Mouse (Mus musculus): ENCODE data around the gene Pik3cb. TPM values are rescaled to one million over a fixed set of nuclear protein-coding genes. Genes with fewer than 3 reads are reported as not detected.

The Pik3cb gene
- total RNA-seq, 2 experiments from 2014 or later, result 22.5 to 23.2 TPM

DNA sequence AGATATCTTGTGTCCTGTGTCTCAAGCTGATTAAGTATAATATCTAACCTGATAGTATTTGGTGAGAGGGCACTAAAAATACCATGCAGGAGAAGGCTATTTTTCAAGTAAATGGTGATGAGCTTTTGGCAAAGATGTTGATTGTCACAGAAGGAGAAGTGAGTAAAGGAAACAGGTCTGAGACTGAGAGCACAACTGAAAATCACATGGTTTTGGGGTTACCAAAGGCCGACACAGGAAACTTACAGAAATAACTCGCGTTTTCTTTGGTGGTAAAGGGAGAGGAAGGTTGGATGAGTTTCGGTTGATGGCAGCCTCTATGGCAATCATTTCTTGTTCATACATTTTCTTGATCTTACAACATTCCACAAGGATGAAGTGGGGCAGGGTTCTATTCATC, 50.5 kb downstream of the Pik3cb start:
- no peak for DNase-seq (ENCODE audit: low spot score in 2 of 2)

DNA sequence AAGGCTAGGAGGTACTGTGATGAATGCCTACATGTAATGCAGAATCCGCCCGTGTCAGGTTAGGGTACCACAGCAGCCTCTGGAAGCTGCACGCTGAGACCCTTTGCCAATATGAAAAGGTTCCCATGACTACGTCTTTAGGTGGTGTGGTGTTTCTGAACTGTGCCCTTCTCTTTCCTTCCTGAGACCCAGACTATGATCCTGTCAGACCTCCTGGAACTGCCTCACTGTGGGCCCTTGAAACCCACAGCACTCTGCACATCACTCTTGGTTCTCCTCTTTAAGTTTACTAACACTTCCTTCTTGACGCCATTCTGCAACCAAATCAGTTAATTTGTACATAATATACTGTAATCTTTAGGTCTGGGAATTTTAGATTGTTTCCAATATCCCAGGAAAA, 58.7 kb downstream of the Pik3cb start:
- DNase-seq (ENCODE audit: low spot score in 2 of 2), result no peak

DNA sequence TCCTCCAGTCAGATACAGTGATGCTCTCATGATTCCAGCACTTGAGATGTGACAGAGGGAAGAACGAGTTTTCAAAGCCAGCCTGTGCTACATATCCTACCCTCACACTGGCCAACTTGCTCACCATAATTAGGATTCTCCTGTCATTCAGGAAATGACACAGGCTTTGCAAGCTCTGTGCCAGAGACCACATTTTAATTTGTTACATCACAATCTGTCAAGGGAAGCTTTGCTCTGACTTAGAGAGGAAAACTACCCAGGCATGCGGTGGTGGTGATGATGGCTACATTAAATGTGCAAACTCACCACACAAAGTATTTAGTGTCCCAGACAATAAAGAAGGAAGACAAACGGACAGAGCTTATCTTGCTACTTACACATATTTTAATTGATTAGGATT, 59.1 kb downstream of the Pik3cb start:
- DNase-seq (ENCODE audit: low spot score in 2 of 2), result no peak

GRCm38 (mm10) chr9:99080657-99081056, 59.8 kb downstream of the Pik3cb start:
- no peak for DNase-seq (ENCODE audit: low spot score in 2 of 2)

DNA sequence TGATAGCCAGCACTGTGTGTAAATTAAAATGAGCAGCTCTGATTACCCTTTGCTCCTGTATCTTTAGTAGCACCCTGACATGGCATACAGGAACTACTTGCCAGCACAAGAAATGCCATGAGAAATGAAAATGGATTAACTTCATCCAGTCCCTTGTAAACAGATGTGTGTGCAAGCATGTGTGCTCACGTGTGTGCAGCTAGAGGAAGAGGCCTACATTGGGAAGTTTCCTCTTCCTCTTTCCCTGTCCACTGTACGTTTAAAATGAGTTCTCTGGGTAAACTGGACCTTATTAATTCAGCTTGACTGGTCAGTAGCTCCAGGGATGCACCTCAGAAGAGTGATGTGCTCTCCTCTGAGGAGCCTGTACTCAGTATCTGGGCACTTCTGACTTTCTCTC, 66.0 kb downstream of the Pik3cb start:
- no peak for DNase-seq (ENCODE audit: low spot score in 2 of 2)

DNA sequence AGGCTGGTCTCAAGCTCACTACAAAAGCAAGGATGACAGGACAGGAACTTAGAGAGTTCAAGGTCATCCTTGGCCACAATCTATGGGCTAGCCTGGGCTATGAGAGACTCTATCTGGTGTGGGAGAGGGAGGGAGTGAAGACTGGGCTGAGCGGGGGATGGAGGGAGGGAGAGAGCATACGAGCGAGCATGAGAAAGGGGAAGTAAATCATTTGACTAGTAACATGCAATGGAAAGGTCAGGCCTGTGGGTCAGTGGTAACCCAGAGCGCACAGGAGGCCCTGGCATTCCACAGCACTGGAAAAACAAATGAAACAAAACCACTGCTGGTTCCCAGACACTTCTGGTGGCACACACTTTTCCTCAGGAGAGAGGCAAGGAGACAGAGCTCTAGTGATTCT, 67.9 kb downstream of the Pik3cb start:
- DNase-seq (ENCODE audit: low spot score in 2 of 2), result no peak

DNA sequence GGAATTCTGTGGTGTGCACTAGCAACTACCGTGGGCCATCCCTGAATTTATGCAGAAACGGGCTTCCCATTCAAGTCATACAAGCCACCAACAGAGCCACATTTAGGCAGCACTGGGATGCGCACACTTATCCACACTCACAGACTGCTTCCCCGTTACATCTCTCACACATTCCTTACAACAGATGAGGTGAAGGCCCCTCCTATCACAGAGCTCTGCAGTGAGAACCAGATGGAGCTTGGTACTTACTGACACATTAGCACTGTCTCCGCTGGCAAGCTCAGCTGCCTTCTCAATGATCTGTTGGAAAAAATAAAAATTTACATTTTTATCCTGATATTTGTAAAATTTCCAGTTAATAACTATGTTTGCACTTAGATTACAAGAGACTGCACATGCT, 75.1 kb downstream of the Pik3cb start:
- DNase-seq (ENCODE audit: low spot score in 2 of 2), result no peak

GRCm38 (mm10) chr9:99064216-99064615, 76.2 kb downstream of the Pik3cb start:
- no peak for DNase-seq (ENCODE audit: low spot score in 2 of 2)

DNA sequence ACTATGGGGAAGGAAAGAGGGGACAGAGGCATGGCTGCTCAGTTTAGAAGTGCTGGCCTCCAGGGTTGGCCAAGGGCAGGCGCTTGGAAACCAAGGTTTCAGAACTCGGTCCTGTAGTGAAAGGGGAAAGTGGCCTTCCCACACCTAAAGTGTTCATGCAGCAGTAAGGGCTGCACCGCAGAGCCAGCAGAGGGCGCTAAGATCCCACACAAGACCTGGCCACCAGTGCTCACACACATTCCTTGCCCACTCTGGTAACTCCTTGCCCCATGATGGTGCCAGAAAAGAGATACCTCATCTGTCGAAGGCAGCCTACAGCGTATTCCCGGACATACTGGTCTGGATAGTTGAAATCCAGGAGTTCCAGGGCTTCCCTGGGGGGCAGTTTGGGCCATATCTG, 77.9 kb downstream of the Pik3cb start:
- peak; percentile 84 to 86 for DNase-seq (ENCODE audit: low spot score in 2 of 2)

- DNase-seq (ENCODE audit: low spot score in 2 of 2), result no peak
Observed at GRCm38 (mm10) chr9:99057751-99058150, 82.7 kb downstream of the Pik3cb start.

GRCm38 (mm10) chr9:99049760-99050159, 90.7 kb downstream of the Pik3cb start:
- DNase-seq (ENCODE audit: low spot score in 2 of 2), result no peak

DNA sequence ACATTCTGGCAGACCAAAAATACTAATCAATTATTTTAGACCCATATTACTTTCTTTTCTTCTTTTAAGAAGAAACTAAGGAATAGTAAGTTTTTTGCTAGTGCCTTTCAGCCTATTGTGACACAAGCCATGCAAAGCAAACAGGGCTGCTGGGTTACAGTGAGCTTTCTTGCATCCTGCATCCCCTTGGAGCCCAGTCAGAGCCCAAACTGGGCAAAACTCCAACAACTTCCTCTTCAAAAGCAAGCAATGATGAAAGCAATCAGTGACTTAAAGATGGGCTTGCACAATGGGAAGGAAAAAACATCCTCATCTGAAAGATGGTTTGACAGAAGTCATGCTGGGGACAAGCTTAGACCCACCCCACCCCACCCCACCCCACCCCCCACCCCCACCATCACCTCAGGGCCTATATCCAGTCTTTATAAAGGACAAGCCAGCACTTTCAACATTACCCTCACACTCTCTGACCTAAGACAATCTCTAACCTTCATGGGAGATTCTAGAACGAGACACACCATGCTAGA, 91.6 kb downstream of the Pik3cb start:
- no peak for DNase-seq (ENCODE audit: low spot score in 2 of 2)

DNA sequence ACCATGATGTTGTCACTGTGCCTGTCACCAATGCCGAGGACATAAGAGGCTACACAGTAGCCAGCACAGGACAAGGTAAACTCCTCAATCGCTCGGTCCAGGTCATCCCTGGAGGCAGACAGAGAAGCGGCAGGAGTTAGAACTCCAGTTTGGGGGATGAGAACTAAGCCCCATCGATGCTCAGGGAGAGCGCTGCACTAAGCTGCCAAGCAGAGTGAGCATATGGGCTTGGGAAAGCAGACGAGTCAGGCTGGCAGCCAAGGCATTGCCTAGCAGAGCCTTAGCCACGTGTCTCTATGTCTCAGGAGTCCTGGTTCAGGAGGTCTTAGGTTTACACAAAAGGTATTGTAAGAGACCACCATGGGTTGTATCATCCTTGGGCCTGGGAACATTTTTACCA, 95.7 kb downstream of the Pik3cb start:
- DNase-seq (ENCODE audit: low spot score in 2 of 2), result peak in 1 of 2 experiments; percentile 47

GRCm38 (mm10) chr9:99042641-99043040, 97.8 kb downstream of the Pik3cb start:
- no peak for DNase-seq (ENCODE audit: low spot score in 2 of 2)

DNA sequence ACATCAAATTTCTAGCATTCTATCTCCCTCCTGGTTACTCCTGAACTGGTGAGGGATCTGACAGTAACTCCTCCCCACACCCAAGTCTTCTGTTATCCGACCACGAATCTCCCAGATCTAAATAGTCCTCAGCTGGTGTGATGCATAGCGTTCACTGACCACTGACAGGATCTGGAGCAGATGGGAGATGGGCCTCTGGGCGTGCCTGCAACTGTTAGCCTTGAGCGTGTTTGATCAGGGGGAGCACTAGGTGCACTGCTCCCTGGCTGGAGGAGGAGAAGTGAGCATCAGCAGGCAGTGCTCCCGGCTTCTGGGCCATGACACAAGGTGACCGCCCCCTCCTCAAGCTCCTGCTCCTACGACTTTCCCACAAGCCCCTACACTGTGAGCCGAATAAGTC, 98.4 kb downstream of the Pik3cb start:
- no peak for DNase-seq (ENCODE audit: low spot score in 2 of 2)

- no peak for DNase-seq (ENCODE audit: low spot score in 2 of 2)
Observed at GRCm38 (mm10) chr9:99035575-99035974, 104.8 kb downstream of the Pik3cb start, which contains the start of gene Gm1123. Gm1123 (minus strand) TSS chr9:99035715.

DNA sequence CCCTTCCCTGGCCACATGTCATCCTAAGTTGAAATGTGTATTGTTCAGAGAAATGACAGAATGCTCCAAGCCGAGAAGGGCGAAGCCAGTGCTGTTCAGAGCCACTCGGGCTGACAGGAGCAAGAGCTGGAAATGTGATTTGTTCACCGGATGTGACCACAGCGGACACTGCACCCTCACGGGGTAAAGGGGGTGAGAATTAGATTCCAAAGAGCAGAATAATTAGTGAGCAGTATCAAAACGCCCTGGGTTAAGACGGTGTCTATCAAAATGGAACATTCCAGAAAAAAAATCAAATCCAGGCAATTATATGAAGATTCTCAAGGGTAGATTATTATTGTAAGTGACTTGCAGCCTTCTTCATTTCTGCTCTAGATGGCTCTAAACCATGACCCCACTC, 106.3 kb downstream of the Pik3cb start:
- DNase-seq (ENCODE audit: low spot score in 2 of 2), result no peak

GRCm38 (mm10) chr9:99032031-99032430, 108.4 kb downstream of the Pik3cb start:
- no peak for DNase-seq (ENCODE audit: low spot score in 2 of 2)

DNA sequence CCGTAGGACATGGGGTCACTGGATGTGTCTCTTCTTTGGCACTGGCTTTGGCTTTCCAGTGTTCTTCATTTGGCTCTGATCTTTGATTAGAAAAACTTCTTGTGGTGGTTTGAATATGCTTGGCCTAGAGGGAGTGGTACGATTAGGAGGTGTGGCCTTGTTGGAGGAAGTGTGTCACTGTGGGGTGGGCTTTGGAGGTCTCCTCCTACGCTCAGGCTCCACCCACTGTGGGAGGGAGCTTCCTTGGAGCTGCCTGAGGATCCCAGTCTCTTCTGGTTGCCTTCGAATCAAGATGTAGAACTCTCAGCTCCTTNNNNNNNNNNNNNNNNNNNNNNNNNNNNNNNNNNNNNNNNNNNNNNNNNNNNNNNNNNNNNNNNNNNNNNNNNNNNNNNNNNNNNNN, 118.7 kb downstream of the Pik3cb start:
- DNase-seq (ENCODE audit: low spot score in 2 of 2), result no peak

DNA sequence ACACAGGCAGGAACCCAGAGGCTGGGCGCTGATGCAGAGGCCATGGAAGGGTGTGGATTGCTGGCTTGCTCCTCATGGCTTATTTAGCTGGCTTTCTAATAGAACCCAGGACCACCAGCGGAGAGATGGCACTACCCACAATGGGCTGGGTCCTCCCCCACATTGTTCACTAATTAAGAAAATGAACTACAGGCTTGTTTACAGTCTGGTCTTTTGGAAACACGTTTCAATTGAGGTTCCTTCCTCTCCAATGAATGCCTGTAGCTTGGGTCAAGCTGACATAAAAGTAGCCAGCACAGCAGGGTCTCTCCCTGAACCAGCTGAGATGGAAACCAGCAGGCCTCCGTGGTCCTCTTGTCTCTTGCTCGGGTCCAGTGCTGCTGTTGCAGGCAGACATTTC, 119.3 kb downstream of the Pik3cb start:
- DNase-seq (ENCODE audit: low spot score in 2 of 2), result no peak

DNA sequence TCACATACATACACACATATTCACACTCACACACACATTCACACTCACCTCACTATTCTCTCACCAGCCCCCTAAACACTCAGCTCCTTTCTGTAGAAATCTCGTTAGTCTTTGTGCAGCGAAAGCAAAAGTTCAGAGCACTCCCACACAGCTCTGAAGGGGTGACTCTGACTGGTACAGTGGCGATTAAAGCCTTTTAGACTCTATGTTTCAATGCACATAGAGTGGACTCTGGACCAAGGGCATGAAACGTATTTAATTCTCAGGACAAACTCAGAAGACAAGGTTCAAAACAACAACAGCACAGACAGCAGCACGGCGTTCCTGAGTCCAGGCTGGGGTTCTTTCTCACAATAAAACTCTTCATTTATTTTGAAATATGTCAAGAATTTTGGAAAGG, 122.7 kb downstream of the Pik3cb start:
- no peak for DNase-seq (ENCODE audit: low spot score in 2 of 2)

DNA sequence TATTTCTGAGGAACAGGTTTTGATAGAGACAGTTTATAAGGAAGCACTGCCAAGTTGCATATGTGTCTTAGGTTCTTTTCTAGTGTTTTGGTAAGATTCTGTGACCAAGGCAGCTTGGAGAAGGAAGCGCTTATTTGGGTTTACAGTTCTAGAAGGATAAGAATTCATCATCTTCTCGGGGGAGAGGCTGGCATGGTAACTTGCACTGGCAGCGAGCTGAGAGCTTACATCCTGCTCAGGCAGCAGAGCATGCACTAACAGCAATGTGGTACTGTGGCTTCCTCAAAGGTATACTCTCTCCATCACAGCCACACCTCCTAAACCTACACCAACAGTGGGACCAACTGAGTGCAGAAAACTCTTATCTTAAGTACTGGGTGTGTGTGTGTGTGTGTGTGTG, 123.7 kb downstream of the Pik3cb start:
- DNase-seq (ENCODE audit: low spot score in 2 of 2), result no peak

- DNase-seq (ENCODE audit: low spot score in 2 of 2), result no peak
Observed at GRCm38 (mm10) chr9:99016301-99016700, 124.1 kb downstream of the Pik3cb start.

- no peak for DNase-seq (ENCODE audit: low spot score in 2 of 2)
Observed at GRCm38 (mm10) chr9:99009898-99010199, 130.6 kb downstream of the Pik3cb start.

All from layer of hippocampus, postnatal 10 days (tissue).